Mouse (Mus musculus): ENCODE data around the gene Gpsm1. TPM values are rescaled to one million over a fixed set of nuclear protein-coding genes. Genes with fewer than 3 reads are reported as not detected.
"Not testable (repeated sequence)": the region's sequence is repeated elsewhere in the genome, so short reads cannot be mapped to it uniquely, and the experiment has no call there.

The Gpsm1 gene
- polyA plus RNA-seq, 1 experiment from 2014 or later: 91.4 TPM

DNA sequence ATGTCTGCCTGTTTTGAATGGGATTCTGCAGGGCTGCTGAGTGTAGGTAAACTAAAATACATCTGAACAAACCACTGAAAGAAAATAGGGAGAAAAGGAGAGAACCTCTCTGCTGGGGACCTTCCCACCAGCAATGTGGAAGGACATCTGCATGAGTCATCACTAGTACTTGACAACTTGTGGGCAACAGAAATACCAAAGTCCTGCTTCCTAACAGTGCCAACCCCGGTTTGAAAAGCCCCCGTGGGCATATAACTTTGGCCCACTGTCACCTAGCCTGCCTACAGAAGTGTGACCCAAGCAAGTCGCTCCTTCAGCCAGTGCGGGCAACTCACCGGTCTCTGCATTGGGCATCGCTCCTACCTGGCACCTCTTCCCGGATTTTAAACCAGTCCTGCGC lies 57.1 kb downstream of the Gpsm1 start:
- Histone ChIP-seq H3K4me1 (no peaks in the 10 kb centered on the region), H3K4me3 (no peak overlapping the region), H3K27me3 (ENCODE audit: low read depth, poor library complexity, severe bottlenecking) (no peaks in the 10 kb centered on the region), H3K9me3 (replicated peaks) (no peaks in the 10 kb centered on the region), H3K27ac (no peak overlapping the region), H3K36me3 (peaks cover 100% of the 10 kb centered on the region)
- 96% methylated on average over 8 of the region's 8 CpGs for WGBS
- no peak for DNase-seq (ENCODE audit: low spot score)

DNA sequence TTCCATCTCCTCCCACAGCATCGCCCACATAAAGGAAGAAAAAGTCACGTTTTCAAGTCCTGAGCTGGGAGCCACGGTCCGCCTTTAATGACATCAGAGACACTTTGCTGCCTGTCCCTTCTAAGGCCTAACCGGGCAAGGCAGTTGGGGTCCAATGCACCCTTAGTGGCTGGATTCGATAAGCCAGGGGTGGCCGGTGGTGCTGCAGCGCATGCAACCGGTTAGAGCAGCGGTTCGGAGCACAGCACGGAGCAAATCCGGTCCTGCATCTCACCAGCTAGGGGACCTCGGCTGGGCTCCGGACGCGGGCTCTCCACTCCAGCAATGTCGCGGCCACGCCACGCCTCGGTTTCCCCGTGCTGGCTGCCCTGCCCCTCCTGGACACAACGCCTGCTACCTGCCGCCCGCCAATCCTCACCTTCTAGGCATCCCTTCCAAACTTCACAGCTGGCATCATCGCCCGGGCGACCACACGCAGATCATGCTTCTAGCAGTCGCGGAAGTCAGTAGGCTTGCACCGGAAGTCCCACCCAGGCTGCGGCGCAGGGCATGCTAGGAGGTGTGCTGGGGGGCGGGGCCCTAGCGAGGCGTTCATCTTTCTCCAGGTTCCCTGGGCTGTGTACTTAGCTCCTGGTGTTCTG lies 64.9 kb downstream of the Gpsm1 start, which contains the start of gene Snapc4:
Gene Snapc4, minus strand, starts transcription at position 523 of the 641 bp plus-strand sequence.
- under 1% methylated on average over 38 of the region's 38 CpGs for WGBS
- Histone ChIP-seq H3K27ac (peak within 1 kb of the TSS; percentile 78), H3K36me3 (peaks cover 76% of the 10 kb centered on the region)

DNA sequence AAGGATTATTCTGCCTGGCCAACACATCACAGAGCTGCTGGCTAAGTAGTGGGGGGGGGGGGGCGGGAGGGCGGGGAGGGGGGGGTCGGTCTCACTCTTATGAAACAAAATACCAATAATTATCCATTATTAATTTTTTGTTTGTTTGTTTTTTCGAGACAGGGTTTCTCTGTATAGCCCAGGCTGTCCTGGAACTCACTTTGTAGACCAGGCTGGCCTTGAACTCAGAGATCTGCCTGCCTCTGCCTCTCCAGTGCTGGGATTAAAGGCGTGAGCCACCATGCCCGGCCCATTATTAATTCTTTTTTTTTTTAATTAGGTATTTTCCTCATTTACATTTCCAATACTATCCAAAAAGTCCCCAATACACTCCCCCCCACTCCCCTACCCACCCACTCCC lies 65.6 kb downstream of the Gpsm1 start:
- not testable (repeated sequence) for H3K9me3 ChIP-seq (replicated peaks); DNase-seq (ENCODE audit: low spot score); H3K27me3 ChIP-seq (ENCODE audit: low read depth, poor library complexity, severe bottlenecking); H3K4me1 ChIP-seq
- Histone ChIP-seq H3K4me3 (peak overlapping the region; percentile 77), H3K36me3 (peaks cover 76% of the 10 kb centered on the region), H3K27ac (peak overlapping the region; percentile 78)
- 39% methylated on average over 6 of the region's 6 CpGs for WGBS

More for the DNA sequence above, 64.9 kb downstream of the Gpsm1 start, which contains the start of gene Snapc4:
- Histone ChIP-seq H3K4me3 (peak within 1 kb of the TSS; percentile 77), H3K4me1 (peaks cover 6% of the 10 kb centered on the region; the same call in 1 of the 2 replicates), H3K27me3 (ENCODE audit: low read depth, poor library complexity, severe bottlenecking) (no peaks in the 10 kb centered on the region), H3K9me3 (replicated peaks) (no peaks in the 10 kb centered on the region)
- peak; percentile 93 for DNase-seq (ENCODE audit: low spot score)

DNA sequence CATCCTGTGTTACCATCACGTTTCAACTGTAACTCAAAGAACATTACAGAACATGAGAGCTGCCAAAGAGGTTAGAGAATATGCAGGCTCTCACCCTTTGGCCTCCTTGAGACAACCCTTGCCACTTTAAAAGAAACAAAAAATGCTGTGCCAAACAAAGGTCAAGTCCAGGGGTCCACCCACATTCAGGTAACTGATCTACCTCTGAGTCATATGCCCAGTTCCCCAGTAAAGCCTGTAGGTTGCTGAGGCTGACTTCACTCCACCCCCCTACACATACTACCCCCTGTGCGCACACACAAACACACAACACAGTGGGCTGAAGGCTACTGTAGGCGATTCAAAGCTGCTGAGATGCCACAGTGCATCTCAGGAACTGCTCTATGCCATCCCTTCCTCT lies 72.4 kb downstream of the Gpsm1 start:
- Histone ChIP-seq H3K9me3 (replicated peaks) (no peaks in the 10 kb centered on the region), H3K4me1 (peaks cover 27% of the 10 kb centered on the region), H3K27ac (no peak overlapping the region), H3K36me3 (peaks cover 77% of the 10 kb centered on the region), H3K27me3 (ENCODE audit: low read depth, poor library complexity, severe bottlenecking) (no peaks in the 10 kb centered on the region), H3K4me3 (peak overlapping the region; percentile 98)
- DNase-seq (ENCODE audit: low spot score): no peak
- WGBS: 91% methylated on average over 3 of the region's 3 CpGs

DNA sequence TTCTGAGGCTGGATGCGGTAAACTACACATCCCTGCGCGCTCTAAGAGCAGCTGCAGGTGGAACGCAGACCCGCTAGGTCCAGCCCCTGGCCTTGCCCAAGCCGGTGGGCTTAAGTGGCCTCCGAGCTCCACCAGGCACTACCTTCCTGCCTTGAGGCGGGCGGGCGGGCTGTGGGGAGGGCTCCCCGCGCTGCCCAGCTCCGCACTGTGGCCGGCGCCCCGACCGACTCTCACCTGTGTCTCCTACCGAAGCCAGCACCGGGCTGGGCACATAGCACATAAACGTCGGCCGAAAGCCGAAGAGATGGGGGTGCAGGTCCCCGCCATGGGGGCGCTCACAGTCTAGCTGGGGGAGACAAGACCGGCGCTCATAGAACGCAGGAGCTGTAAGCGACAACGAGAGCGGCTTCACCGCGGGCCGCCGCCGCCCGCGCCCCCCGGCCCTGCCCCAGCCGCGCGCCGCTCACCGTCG lies 73.4 kb downstream of the Gpsm1 start:
- peak overlapping the region; percentile 89 for H3K27ac ChIP-seq
- DNase-seq (ENCODE audit: low spot score): no peak
- peaks cover 27% of the 10 kb centered on the region for H3K4me1 ChIP-seq
- peaks cover 77% of the 10 kb centered on the region for H3K36me3 ChIP-seq
- H3K9me3 ChIP-seq (replicated peaks): no peaks in the 10 kb centered on the region
- H3K4me3 ChIP-seq: peak overlapping the region; percentile 98
- no peaks in the 10 kb centered on the region for H3K27me3 ChIP-seq (ENCODE audit: low read depth, poor library complexity, severe bottlenecking)
- 1% methylated on average over 45 of the region's 45 CpGs for WGBS

DNA sequence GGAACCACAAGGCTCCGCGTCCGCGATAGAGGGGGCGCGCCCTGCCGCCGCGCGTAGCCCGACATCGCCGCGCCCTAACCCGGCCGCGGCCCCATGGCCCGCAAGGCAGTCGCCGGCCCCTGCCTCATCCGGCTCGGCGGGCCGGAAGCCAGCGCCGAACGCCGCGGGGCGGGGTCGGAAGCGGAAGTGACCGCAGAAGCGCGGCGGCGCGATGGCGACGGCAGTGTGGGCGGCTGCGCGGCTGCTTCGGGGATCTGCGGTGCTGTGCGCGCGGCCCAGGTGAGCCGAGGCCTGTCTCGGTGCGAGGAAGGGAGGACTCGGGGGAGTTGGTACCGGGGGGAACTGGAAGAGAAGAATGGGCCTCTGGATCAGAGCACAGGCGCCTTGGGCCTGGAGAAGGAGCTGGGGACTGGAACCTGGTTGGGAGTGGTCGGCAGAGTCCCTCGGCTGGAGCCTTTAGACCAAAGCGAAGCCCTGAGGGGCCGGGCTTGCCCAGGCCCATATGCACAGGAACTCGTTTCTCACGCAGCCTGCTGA lies 73.9 kb downstream of the Gpsm1 start, which contains the start of the genes Entr1 and Pmpca:
Gene Entr1, minus strand, starts transcription at position 163 of the 537 bp plus-strand sequence.
Gene Pmpca, plus strand, starts transcription at position 186 of the 537 bp plus-strand sequence.
- peak; percentile 91 for DNase-seq (ENCODE audit: low spot score)
- whole genome bisulfite sequencing: under 1% methylated on average over 60 of the region's 60 CpGs
- no peaks in the 10 kb centered on the region for H3K9me3 ChIP-seq (replicated peaks)

DNA sequence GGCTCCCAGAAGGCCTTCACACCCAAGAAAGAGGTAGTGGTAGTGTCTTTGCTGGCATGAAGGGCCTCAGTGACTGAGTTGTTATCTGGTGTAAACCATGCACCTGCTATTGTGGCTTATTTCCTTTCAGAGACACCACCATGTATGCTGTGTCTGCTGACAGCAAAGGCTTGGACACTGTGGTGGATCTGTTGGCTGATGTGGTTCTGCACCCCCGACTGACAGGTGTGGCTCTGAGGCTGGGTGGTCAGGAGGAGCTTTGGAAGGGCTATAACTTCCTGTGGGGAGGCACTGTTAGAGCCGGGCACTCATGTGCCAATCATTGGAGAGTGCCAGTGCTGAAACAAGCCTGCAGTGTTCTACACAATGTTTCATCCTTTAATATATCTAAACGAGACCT lies 75.6 kb downstream of the Gpsm1 start:
- H3K9me3 ChIP-seq (replicated peaks): no peaks in the 10 kb centered on the region
- H3K27ac ChIP-seq: no peak overlapping the region
- DNase-seq (ENCODE audit: low spot score): no peak
- WGBS: 87% methylated on average over 3 of the region's 3 CpGs
- H3K4me3 ChIP-seq: no peak overlapping the region
- no peaks in the 10 kb centered on the region for H3K27me3 ChIP-seq (ENCODE audit: low read depth, poor library complexity, severe bottlenecking)
- H3K36me3 ChIP-seq: peaks cover 77% of the 10 kb centered on the region
- peaks cover 27% of the 10 kb centered on the region for H3K4me1 ChIP-seq

More for the DNA sequence above, 73.9 kb downstream of the Gpsm1 start, which contains the start of the genes Entr1 and Pmpca:
- H3K36me3 ChIP-seq: peaks cover 77% of the 10 kb centered on the region
- peak within 1 kb of the TSS; percentile 98 for H3K4me3 ChIP-seq
- peak within 1 kb of the TSS; percentile 89 for H3K27ac ChIP-seq
- no peaks in the 10 kb centered on the region for H3K27me3 ChIP-seq (ENCODE audit: low read depth, poor library complexity, severe bottlenecking)
- H3K4me1 ChIP-seq: peaks cover 27% of the 10 kb centered on the region

DNA sequence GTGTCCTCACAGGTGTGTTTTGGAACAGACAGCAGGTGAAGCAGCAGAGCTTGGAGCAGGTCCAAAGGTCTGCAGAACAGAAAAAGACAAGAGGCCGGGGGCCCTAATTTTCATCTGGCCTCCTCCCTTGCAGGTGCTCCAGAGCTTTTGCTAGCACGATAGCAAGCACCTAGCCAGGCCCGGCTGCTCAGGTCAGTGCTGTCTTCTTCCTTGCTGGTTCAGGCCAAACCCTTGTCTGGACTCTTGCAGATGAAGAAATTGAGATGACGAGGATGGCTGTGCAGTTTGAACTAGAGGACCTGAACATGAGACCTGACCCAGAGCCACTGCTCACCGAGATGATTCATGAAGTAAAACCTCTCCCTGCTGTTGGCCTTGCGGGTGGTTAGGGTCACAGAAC lies 76.3 kb downstream of the Gpsm1 start:
- Histone ChIP-seq H3K27me3 (ENCODE audit: low read depth, poor library complexity, severe bottlenecking) (no peaks in the 10 kb centered on the region), H3K4me3 (no peak overlapping the region), H3K4me1 (peaks cover 27% of the 10 kb centered on the region), H3K36me3 (peaks cover 77% of the 10 kb centered on the region), H3K9me3 (replicated peaks) (no peaks in the 10 kb centered on the region), H3K27ac (no peak overlapping the region)
- 93% methylated on average over 6 of the region's 6 CpGs for WGBS
- no peak for DNase-seq (ENCODE audit: low spot score)

Other genes with a start within 250 kb of the Gpsm1 start
- gene Nacc2, start 192.3 kb upstream of the Gpsm1 start, polyA plus RNA-seq (2016; fragmentation: Nextera tagmentation; extraction: Ambion mirVana): 3.2 and 3.6 TPM in 2 replicates
- gene Lhx3, start 107.2 kb upstream of the Gpsm1 start, polyA plus RNA-seq (2016; fragmentation: Nextera tagmentation; extraction: Ambion mirVana): 0.18 TPM in 1 of 2 replicates, not detected in the other
- 14.7 and 16.1 TPM in 2 replicates for gene Qsox2, start 78.0 kb upstream of the Gpsm1 start, polyA plus RNA-seq (2016; fragmentation: Nextera tagmentation; extraction: Ambion mirVana)
- gene Ccdc187, start 21.0 kb upstream of the Gpsm1 start, polyA plus RNA-seq (2016; fragmentation: Nextera tagmentation; extraction: Ambion mirVana): 0.01 TPM in 1 of 2 replicates, not detected in the other
- 33.9 and 36.8 TPM in 2 replicates for gene Dnlz, start 36.6 kb downstream of the Gpsm1 start, polyA plus RNA-seq (2016; fragmentation: Nextera tagmentation; extraction: Ambion mirVana)
- gene Card9, start 45.4 kb downstream of the Gpsm1 start, polyA plus RNA-seq (2016; fragmentation: Nextera tagmentation; extraction: Ambion mirVana): 0.49 and 0.54 TPM in 2 replicates
- gene Snapc4, start 65.1 kb downstream of the Gpsm1 start, polyA plus RNA-seq (2016; fragmentation: Nextera tagmentation; extraction: Ambion mirVana): 41.4 and 42.1 TPM in 2 replicates
- 127 and 148 TPM in 2 replicates for gene Entr1, start 73.8 kb downstream of the Gpsm1 start, polyA plus RNA-seq (2016; fragmentation: Nextera tagmentation; extraction: Ambion mirVana)
- gene Pmpca, start 73.8 kb downstream of the Gpsm1 start, polyA plus RNA-seq (2016; fragmentation: Nextera tagmentation; extraction: Ambion mirVana): 142 and 149 TPM in 2 replicates
- 30.6 and 35.3 TPM in 2 replicates for gene Inpp5e, start 93.7 kb downstream of the Gpsm1 start, polyA plus RNA-seq (2016; fragmentation: Nextera tagmentation; extraction: Ambion mirVana)
- gene Sec16a, start 129.7 kb downstream of the Gpsm1 start, polyA plus RNA-seq (2016; fragmentation: Nextera tagmentation; extraction: Ambion mirVana): 29.4 and 37.1 TPM in 2 replicates
- gene Notch1, start 201.1 kb downstream of the Gpsm1 start, polyA plus RNA-seq (2016; fragmentation: Nextera tagmentation; extraction: Ambion mirVana): 8.5 and 11.8 TPM in 2 replicates